Mouse (Mus musculus) spleen, postnatal 4 days (tissue): ENCODE results near the gene F10.

ENCODE experiments used
- DNase-seq, 2 experiments: peaks; one replicate each; pipeline ENCODE4 v3.0.0; 2022; ENCODE audit warnings: low spot score in 2 of 2

The F10 gene

GRCm38 (mm10) chr8:13037015-13037414, at the start of gene F10:
Gene F10 (plus strand): TSS chr8:13037308.
- DNase-seq, result no peak

GRCm38 (mm10) chr8:12987571-12987970, 49.5 kb upstream of the F10 start:
- no peak for DNase-seq

DNA sequence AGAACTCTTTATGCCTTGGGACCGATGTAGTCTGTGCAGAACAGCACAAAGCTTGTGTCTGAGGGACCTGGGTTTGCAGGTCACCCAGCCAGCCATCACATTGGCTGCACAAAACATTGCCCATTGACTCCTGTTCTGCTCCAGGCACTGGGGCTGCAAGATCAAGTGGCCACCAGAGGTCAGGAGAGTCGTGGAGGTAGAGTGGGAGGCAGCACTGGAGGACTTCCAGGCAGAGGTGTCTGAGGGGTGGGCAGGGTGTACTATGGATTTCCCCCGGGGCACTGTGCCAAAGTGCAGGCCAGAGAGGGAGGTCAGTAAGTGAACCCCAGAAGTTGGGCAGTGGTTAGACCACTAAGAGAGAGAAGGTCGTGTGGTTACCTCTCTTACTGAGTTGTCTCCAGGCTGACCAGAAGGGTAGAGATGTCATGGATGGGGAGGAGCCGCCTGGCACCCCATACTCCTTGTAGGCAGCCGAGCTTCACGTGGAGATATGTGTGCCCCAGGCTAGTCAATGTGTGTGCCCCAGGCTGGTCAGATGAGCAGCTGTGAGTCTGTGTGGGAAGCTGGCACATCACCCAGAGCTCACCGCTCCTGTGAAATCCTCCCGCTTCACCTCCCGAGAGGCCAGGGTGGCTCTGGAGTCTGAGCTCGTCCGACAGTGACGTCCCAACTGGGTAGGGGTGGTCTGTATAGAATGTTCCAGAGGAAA, 48.2 kb upstream of the F10 start:
- no peak for DNase-seq

DNA sequence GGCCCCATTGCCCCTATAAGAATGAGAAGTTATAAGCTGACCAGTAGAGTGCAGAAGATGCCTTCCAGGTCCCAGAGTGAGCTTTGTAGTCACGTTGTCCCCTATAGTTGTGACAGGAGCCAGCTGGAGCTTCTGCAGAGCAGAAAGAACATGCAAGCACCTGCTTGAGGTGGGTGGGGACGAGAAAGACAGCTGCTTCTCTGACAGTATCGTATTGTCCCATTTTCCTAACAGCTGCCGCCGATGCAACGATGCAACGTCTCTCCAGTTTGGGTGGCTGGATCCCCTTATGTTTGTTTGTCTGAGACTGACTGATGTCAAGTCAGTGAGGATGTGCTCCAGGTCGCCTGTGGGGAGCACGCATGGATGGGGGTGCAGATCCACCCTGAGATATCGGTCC, 45.7 kb upstream of the F10 start:
- DNase-seq, result no peak

- DNase-seq, result no peak
These were observed 42.6 kb upstream of the F10 start for GRCm38 (mm10) chr8:12994468-12994867.

DNA sequence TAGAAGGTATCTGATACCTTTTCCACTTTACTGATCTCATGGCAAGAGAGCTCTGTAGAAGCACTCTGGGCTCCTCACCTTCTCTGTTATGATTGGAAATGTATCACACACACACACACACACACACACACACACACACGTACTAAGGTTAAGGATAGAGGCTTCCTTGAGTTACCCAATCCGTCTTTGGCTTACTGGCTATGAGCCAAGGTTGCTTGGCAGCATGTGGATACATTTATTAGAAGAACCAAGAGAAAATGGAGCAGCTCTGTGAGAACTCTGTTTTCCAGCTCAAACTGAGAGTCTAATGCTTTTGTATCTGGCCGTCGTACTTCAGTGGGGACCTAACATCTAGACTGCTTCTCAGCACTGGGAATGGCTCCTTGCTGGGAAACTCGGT, 41.6 kb upstream of the F10 start:
- DNase-seq, result no peak

DNA sequence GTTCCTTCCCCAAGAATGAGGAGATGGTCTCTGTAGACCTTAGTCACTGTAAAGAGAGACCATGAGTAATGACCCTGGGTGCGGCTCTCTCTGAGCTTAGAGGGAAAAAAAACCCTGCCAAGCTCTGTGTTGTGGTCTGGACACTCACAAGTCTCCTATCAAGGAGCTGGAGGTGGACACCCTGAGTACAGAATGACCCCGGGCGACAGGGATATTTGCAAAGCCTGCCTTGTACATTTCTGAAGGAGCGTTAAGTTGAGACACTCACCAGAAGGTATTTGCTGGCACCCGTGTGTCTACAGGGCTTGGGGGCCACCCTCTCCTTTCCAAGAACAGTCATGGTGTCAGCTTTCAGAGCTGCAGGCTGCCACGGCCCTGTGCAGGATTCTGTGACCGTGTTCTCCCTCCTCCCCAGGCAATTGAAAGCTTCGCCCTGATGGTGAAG, 40.3 kb upstream of the F10 start:
- no peak for DNase-seq

- no peak for DNase-seq
These were observed 38.8 kb upstream of the F10 start for GRCm38 (mm10) chr8:12998331-12998730.

DNA sequence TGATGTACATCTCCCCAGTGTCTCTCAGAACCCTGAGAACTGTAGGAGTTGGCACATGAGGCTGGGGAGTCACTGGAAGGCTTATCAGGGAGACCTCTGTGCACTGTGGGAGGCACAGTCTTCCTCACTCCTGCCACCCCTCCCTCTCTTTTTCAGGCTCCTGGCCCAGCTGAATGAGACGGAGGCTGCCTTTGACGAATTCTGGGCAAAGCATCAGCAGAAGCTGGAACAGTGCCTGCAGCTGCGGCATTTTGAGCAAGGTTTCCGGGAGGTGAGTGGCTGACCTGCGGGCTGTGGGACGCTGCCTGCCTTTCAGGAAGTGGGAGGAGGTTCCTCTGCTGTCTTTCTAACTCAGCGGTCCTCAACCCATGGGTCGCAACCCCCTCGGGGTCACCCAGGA, 37.3 kb upstream of the F10 start:
- no peak for DNase-seq

GRCm38 (mm10) chr8:13007458-13007857, 29.6 kb upstream of the F10 start:
- DNase-seq, result no peak

- DNase-seq, result no peak
These were observed 26.8 kb upstream of the F10 start for GRCm38 (mm10) chr8:13010313-13010712.

DNA sequence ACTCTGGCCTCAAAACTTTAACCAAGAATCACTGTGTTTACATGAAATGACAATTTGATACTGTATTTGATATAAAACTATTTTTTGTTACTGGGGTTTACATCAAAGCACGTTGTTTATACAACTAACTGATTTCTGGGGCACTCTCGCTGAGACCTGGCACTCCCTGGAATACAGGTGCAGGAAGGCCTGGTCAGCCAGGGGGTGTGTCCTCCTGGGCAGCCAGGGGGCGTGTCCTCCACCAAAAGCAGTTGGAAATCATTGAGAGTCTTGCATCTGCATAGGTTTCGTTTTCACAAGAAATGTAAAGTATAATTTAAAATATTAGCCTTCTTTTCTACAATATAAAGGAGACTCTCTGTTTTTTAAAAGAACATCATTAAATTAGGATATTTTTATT, 17.5 kb upstream of the F10 start:
- no peak for DNase-seq

GRCm38 (mm10) chr8:13021830-13022229, 15.3 kb upstream of the F10 start:
- DNase-seq, result no peak

DNA sequence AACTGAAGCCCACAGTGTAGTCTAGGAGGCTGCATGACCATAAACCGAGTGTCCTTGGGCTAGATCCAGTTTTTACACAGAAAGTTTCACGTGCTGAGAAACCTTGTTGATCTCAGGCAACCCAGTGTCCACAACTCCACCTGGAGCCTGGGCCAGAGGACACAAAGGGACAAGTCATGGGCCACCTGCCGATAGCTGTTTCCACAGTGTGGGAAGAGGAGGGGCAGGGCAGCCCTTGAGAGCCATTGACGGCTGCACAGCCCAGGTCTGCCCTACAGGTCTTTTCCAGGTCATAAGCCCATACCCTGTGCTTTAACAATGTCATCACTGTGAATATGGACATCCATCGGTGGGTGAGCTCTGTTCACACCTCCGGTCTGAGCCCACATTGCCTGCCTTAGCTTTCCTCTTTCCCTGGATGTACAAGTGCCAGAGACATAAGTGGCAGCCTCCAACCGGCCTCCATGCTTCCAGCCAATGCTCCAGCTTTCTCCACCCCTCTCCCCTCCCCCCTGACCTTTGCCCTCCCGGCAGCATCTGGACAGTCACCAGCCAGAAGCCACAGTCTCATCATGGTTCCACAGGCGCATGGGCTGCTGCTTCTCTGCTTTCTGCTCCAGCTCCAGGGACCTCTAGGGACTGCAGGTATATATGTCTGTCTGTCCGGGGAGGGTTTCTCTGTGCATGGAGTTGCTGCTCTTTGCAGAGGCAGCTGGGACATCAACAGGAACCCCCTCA, 11.5 kb upstream of the F10 start, which contains the start of gene F7:
Gene F7, plus strand, starts transcription at position 548 of the 738 bp plus-strand sequence.
- DNase-seq, result no peak

DNA sequence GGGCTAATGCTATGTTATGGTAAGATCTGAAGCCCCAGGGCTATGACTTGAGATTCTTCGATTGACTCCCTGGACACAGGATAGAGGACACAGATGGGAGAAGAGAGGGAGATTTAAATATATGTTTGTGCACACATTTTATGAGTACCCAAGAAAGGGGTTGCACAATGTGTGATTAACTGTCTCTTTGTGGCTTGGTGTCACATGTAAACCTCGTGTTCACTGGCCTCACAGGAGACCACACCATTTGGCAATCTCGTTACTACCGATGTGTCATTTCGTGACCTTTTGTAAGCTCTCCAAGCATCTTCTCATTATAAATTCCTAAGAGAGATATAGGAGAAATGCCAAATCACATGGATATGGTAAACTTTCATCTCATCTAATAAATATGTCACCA, 9.5 kb upstream of the F10 start:
- no peak for DNase-seq

GRCm38 (mm10) chr8:13028482-13028881, 8.6 kb upstream of the F10 start:
- DNase-seq, result no peak

- DNase-seq, result no peak
These were observed 729 bp upstream of the F10 start for GRCm38 (mm10) chr8:13036346-13036812.

- DNase-seq, result no peak
These were observed 461 bp downstream of the F10 start for GRCm38 (mm10) chr8:13037569-13037968.

- no peak for DNase-seq
These were observed 1.9 kb downstream of the F10 start for GRCm38 (mm10) chr8:13039054-13039453.

DNA sequence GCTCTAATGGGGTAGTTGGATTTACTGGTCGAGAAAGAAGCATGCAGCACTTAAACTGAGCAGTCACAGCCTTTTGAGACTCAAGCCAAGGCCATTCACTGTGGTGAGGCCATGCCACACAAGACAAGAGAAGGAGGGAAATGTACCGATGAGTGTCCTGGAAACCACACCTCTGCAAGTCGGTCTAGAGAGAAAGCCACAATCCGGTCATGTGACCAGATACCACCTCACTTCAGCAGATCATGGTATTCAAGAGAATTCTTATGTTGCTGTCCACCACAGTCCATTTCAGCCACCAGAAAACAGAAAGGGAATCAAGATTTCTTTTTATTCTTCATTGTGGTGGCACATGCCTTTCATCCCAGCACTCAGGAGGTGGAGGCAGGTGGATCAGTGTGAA, 4.4 kb downstream of the F10 start:
- DNase-seq, result no peak

- no peak for DNase-seq
These were observed 10.5 kb downstream of the F10 start for GRCm38 (mm10) chr8:13047652-13048051.

DNA sequence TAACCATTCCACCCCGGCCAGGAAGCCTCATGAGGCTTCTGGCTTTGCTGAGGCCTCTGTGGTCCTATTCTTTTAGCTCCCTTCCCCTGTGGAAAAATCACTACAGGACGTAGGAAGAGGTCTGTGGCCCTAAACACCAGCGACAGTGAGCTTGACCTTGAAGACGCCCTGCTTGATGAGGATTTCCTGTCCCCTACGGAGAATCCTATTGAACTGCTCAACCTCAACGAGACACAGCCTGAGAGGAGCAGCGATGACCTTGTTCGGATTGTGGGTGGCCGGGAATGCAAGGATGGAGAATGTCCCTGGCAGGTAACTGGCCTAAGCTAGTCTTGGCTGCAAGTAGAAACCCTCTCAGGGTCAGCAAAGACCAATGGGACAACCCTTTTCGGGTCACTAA, 13.4 kb downstream of the F10 start:
- no peak for DNase-seq

- no peak for DNase-seq
These were observed 20.2 kb downstream of the F10 start for GRCm38 (mm10) chr8:13057351-13057750.
